Mouse (Mus musculus) small intestine, adult 2 months (tissue): Measurements from ENCODE around the gene Helz.

ENCODE experiments used
- CTCF ChIP-seq: fragments of 200-500 bp; IDR thresholded peaks from 2 replicates; pipeline ENCODE4 v1.5.1; 2012; ENCODE audit warnings: low read depth, mild to moderate bottlenecking, control low read depth, inconsistent platforms, low read length, moderate library complexity, mixed read lengths; ENCODE audit not compliant: insufficient replicate concordance, insufficient read length; ENCODE audit errors: extremely low read depth
- POLR2A ChIP-seq: fragments of 200-500 bp; IDR thresholded peaks from 2 replicates; pipeline ENCODE4 v1.6.1; 2012; ENCODE audit warnings: low read depth, mild to moderate bottlenecking, control low read depth, inconsistent platforms, low read length, moderate library complexity

DNA sequence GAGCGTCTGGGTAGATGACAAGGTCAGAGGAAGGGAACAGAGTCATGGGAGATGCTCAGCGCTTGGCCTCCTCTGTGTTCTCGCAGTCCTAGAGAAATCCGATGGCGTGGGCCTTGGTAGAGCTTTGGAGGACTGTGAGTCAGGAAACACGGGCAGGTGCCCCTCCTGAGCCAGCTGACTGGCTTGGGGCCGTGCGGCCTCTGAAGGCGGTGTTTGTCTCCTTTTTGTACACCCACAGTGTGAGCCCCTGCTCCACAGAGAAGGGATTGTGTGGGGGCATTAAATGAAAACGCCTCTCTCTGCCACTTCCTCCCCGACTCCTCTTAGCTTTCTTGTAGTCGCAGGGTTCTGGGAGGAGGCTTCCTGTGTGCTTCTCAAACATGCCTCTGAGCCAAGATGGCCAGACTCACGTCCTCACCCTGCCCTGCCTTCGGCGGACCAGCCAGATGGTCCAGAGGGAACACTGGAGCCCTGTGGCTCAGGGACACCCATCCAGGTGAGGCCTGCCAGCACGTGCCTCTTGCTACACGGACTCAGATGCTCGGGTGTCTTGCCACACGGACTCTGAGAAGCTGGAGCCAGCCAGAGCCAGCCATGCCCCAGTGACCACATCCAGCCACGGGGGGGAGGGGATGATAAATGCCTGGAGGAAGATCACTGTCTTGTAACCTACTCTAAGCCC, 190.8 kb downstream of the Helz start:
- TF ChIP-seq POLR2A (no peak), CTCF (no peak)
